Mouse (Mus musculus) brain, adult 2 months (tissue): Measurements from ENCODE around the gene Ankle2.
A peak's percentile ranks its signal among the peaks of the same experiment; 100 is the strongest.

Experiments used
- DNase-seq: peaks from one replicate; pipeline ENCODE4 v3.0.0; 2011; ENCODE audit warnings: low read depth, low spot score

Gene Ankle2

GRCm38 (mm10) chr5:110230780-110231461, at the start of gene Ankle2:
Gene Ankle2, plus strand, starts transcription at chr5:110231004.
- DNase-seq, result peak; percentile 96

DNA sequence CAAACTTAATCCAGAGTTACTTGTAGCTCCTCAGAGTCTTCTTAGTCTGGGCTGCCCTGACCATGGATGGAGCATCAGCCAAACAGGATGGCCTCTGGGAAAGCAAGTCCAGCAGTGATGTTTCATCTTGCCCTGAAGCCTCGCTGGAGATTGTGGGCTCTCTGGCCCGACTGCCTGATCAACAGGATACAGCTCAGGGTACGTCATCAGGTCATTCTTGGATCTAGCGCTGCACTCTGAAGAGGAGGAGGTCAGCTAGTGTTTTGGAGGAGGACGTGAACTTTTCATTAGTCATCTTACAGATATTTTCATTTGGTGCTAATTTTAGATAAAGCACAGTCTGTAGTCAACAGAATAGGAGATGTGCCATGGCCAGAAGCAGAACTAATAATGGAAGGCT, 49.1 kb upstream of the Ankle2 start:
- DNase-seq, result no peak

DNA sequence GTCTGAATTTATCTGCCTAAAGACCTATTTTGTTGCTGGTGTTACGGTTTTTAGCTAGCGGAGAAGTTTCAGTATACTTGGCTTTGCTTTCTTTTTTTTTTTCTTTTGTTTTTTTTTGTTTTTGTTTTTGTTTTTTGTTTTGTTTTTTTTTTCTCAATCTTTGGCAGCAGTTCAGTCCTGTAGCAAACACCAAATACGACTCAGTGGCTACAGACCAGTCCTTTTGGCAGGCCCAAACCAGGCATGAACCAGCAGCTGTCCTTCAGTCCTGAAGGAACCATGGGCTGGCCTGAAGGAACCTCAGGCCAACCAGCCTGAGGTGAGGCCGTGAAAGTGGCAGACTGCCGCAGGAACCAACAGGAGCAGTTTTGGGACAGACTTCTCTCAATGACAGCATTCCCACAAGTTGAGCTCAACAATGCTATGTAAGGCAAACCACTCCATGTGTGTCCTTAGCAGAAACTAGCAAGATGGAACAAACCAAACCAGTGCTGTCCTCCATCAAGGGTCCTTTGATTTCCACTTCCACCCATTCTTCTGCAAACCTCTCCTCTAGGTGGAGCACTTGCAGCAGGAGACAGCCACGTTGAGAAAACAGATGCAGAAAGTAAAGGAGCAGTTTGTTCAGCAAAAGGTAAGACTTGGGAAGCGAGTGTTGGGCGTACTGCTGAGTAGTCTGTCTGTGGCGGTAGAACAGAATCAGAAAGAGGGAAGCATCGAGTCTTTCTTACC, 27.5 kb upstream of the Ankle2 start:
- peak; percentile 28 for DNase-seq

GRCm38 (mm10) chr5:110204777-110205176, 26.0 kb upstream of the Ankle2 start:
- peak; percentile 34 for DNase-seq

GRCm38 (mm10) chr5:110211312-110211711, 19.5 kb upstream of the Ankle2 start:
- DNase-seq, result no peak

DNA sequence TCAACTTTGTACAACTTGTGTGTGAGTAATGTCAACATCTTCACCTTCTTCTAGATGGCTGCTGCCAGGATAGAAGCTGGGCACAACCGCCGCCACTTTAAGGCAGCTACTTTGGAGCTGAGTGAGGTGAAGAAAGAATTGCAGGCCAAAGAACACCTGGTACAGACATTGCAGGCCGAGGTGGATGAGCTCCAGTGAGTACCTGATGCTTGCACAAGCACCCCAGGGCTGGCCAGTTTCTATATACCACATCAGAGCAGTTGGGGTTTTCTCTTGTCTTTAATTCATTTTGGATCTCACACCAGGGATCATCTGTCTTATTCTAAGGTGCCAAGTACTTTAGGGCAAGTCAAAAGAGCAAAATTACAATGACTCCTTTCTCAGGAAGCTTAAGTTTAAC, 14.0 kb upstream of the Ankle2 start:
- no peak for DNase-seq

DNA sequence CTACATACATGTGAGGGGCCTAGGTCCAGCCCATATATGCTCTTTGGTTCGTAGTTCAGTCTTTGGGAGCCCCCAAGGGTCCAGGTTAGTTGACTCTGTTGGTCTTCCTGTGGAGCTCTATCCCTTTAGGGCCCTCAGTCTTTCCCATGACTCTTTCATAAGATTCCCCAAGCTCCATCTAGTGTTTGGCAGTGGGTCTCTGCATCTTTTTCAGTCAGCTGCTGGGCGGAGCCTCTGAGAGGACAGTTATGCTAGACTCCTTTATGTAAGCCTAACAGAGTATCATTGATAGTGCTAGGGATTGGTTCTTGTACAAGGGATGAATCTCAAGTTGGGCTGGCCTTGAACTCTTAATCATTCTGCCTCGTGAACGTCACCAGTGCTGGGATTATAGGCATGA, 10.5 kb upstream of the Ankle2 start:
- peak; percentile 23 for DNase-seq

- peak; percentile 93 for DNase-seq
Measured at GRCm38 (mm10) chr5:110222757-110223156, 8.0 kb upstream of the Ankle2 start.

DNA sequence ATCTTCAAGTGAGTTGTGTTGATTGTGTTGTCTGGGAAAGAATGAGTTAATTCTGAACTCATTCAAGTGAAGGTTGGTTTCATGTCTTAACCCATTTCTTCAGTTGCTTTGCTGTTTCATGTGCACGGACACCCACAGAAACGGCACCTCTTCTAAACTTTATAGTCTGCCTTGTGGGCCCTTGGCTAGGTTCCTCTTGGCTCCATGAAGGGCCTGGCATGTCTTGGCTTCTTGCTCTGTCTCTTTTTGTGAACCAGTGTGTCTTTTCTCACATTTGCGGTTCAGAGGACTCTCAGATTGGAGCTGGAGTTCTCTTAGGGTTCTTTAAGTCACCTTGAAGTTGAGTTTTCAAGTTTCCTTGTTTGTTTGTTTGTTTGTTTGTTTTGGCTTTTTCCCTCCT, 5.7 kb upstream of the Ankle2 start:
- DNase-seq, result no peak

- DNase-seq, result no peak
Measured at GRCm38 (mm10) chr5:110227336-110227883, 3.4 kb upstream of the Ankle2 start.

- no peak for DNase-seq
Measured at GRCm38 (mm10) chr5:110230401-110230779, 414 bp upstream of the Ankle2 start.

DNA sequence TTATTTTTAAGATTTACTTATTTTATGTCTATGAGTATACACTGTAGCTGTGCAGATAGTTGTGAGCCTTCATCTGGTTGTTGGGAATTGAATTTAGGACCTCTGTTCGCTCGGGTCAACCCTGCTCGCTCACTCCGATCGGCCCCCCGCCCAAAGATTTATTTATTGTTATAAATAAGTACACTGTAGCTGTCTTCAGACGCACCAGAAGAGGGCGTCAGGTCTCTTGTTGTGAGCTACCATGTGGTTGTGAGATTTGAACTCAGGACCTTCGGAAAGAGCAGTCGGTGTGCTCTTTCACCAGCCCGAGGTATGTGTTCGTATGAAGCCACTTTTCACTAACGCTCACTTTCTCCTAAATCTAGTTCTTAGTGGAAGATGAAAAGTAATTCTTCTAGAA, 834 bp downstream of the Ankle2 start:
- DNase-seq, result no peak

DNA sequence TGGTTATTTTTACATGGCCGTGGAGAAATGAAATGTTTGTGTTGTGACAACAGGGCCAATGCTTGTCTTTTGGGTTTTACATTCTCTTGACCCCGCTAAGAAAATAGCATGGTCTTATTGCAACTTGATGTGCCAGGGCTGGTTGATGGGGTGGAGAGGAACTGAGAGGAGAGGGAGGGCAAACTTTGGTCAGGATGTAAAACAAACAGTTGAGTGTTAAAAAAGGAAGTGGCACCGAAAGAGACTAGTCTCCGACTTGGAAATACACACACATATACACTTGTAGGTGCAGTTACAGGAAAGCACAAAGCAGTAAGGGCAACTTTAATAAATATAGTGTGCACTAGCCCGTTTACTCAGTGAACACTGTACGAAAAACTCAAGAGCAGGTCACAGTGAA, 1.5 kb downstream of the Ankle2 start:
- no peak for DNase-seq

DNA sequence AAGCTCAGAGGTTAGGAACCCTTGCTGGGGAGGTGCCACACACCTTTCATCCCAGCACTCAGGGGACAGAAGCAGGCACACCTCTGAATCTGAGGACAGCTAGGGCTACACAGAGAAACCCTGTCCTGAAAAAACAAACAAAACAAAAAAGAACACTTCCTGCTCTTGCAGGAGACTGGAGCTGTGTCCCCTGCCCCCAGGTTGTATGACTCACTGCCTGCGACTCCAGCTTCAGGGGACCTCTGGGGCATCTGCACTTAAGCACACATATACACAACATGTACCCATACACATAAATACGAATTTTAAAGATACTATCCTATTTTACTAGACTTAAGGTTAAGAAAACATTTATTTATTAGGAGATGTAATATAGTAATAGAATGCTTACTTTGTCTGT, 13.3 kb downstream of the Ankle2 start:
- no peak for DNase-seq

GRCm38 (mm10) chr5:110266941-110267340, 36.1 kb downstream of the Ankle2 start:
- DNase-seq, result no peak

DNA sequence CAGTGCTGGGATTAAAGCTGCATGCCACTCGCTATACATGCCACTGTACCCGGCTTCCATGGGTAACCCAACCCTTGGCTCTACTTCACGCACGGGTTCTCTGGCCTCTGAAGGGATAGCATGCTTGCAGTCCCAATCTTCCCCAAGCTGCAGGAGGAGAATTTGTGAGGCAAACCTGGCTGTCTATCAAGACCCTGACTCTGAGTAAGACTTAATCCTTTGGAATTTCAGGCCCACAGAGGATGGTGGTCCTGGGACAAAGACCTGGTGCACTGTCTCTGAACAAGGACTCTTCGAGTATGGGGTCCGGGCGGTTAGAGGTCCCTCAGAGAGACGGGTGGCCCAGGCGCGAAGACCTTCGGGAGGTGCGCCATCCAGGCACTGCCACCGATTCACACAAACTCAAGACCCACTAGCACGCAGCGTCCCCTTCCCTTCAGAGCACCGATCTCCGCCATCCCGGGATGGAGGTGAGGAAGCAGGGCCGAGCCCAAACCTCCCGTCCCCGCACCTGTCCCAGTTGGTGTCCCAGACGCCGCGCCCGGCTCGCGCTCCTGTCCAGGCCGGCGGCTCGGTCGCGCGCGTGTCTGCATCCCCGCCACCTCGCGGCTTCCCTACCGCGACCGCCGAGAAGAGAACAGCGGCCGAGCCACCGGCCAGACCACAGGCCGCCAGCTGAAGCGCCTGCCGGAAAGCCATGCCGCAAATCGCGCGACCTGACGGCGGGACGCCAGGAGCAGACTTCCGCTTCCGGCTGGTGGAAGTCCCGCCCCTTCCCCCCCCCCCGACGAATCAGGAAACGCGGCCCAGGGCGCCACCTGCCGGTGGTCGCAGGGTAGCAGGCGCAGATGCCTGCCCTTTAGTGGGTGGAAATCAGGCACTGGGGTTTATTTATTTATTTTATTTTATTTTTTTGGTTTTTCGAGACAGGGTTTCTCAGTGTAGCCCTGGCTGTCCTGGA, 38.6 kb downstream of the Ankle2 start, which contains the start of gene Pgam5:
TSS of gene Pgam5 (minus strand) at position 773 of the 961 bp plus-strand sequence.
- peak; percentile 95 for DNase-seq

GRCm38 (mm10) chr5:110270242-110270641, 39.4 kb downstream of the Ankle2 start:
- DNase-seq, result no peak

DNA sequence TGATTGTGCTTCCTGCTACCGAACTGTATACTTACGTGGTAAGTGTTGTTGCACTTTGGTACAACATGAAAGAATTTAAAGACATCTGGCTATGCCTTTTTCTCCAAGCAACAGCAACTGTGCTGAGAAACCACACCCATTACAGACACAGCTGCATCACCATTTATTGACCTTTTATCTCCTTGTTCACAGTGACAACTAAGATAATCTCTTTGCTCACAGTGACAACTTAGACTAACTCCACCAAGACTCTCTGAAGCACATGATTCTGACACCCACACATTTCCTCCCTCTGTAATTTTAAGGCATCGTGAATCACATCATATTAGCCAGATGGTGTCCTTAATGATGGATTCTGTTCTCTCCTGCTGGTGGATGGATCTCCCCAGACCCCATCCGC, 43.3 kb downstream of the Ankle2 start:
- DNase-seq, result peak; percentile 40

GRCm38 (mm10) chr5:110274846-110275245, 44.0 kb downstream of the Ankle2 start:
- no peak for DNase-seq

- no peak for DNase-seq
Measured at GRCm38 (mm10) chr5:110276391-110276790, 45.6 kb downstream of the Ankle2 start.

GRCm38 (mm10) chr5:110276910-110277309, 46.1 kb downstream of the Ankle2 start:
- no peak for DNase-seq

DNA sequence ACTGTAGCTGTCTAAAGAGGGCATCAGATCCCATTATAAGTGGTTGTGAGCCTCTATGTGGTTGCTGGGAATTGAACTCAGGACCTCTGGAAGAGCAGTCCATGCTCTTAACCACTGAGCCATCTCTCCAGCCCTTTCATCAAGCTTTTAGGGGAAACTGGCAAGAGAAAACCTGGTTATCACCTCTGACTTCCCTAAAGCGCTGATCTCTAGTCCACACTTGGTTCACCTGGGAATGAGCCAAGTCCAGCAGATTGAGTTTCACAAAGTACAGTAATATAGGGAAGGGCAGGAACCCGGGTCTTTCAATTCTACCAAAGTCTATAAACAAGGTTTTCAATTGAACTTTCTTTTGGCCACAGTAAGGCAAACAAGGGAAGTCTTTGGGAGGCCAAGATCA, 51.2 kb downstream of the Ankle2 start:
- no peak for DNase-seq
